Mouse (Mus musculus) central nervous system, embryonic 14 days (tissue): ENCODE measurements around the gene Tbx18. TPM values are rescaled to one million over a fixed set of nuclear protein-coding genes. Genes with fewer than 3 reads are reported as not detected.

Experiments
- polyA plus RNA-seq: library from polyadenylated mRNA; depleted of rRNA; stranded (reverse); fragments of >200 nt; gene quantifications from 2 replicates; pipeline ENCODE4 v1.2.3, GENCODE M21; 2012; rRNA removed

The Tbx18 gene
- 4.9 and 7.1 TPM in 2 replicates for polyA plus RNA-seq

DNA sequence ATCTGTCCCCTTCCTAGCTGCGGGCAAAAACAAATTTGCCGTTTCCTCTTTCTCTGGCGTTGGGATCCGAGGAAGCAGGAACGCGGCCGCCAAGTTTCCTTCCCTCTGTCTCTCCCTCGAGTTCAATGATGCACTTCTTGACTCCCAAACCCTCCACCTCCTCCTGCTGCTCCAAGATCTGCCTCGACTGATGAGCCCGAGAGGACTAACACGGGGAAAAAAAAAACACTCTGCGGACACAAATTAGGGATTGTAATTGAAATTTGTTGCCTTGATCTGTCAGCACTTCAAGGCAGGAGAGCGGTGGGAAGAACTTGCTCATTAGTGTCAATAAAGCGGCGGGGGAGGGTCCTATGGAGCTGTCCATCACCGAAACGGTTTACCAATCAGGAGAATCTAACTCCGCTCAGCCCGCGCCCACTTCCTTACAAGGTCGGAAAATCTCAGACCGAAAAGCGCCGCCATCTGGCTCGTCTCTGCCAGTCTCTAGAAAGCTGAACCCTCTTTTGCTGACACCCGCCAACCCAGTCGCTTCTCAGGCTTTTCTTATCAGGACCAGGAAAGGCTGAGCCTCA lies at the start of gene Tbx18:
TSS of gene Tbx18 (minus strand) at position 300 of the 575 bp plus-strand sequence.

